Mouse (Mus musculus) lung, postnatal 0 days (tissue): Measurements from ENCODE around the gene Pecr.

Source experiments
- CTCF ChIP-seq: IDR thresholded peaks from 2 replicates; pipeline ENCODE4 v1.5.1; 2016; ENCODE audit warnings: antibody characterized with exemption, mild to moderate bottlenecking
- EP300 ChIP-seq: IDR thresholded peaks from 2 replicates; pipeline ENCODE4 v1.6.1; 2016; ENCODE audit warnings: antibody characterized with exemption, mild to moderate bottlenecking, control low read depth

- TF ChIP-seq CTCF (peak; percentile 22), EP300 (no peak)
These were observed 32.3 kb upstream of the Pecr start for GRCm38 (mm10) chr1:72316409-72316808.
